Mouse (Mus musculus) bone marrow macrophage, adult 2 months (primary cell): ENCODE measurements around the gene Zxdc.

Source experiments
- CTCF ChIP-seq: IDR thresholded peaks from 2 replicates; pipeline ENCODE4 v1.5.1; 2012; ENCODE audit warnings: low read depth, mild to moderate bottlenecking, low read length, moderate library complexity
- POLR2A ChIP-seq: IDR thresholded peaks from 2 replicates; pipeline ENCODE4 v1.6.1; 2012; ENCODE audit warnings: mild to moderate bottlenecking, low read depth, low read length, borderline replicate concordance

- TF ChIP-seq POLR2A (no peak), CTCF (no peak)
Measured at GRCm38 (mm10) chr6:90374647-90375046, 5.4 kb downstream of the Zxdc start.
